Mouse (Mus musculus): ENCODE results near the gene Dcpp1.

- TF ChIP-seq POLR2A (IDR thresholded peaks at IDR 0.05; ENCODE audit: borderline replicate concordance, control insufficient read depth, low read depth, low read length), result no peak
- TF ChIP-seq CTCF (IDR thresholded peaks at IDR 0.05; ENCODE audit: control insufficient read depth, insufficient read depth, low read length), result no peak
These were observed 50.5 kb downstream of the Dcpp1 start for GRCm38 (mm10) chr17:23931157-23931556.
